Mouse (Mus musculus) heart, embryonic 14.5 days (tissue): ENCODE results near the gene Macf1. TPM values are rescaled to one million over a fixed set of nuclear protein-coding genes. Genes with fewer than 3 reads are reported as not detected.

ENCODE experiments used
- ATAC-seq: fragments of 200-750 bp; cut with Nextera tagmentation; 2 replicates; pipeline ENCODE4 v1.8.0; 2017; ENCODE audit warnings: low read depth, moderate TSS enrichment; ENCODE audit not compliant: insufficient number of reproducible peaks, insufficient read depth, low FRiP score
- H3K27ac ChIP-seq, 2 experiments: fragments of 200-500 bp in 1 of 2; fragments of 300-500 bp in 1 of 2; sonication (generic) in 1 of 2; replicated peaks in 1 of 2; 2 replicates each; pipeline ENCODE4 v1.5.1; 2012 to 2014; ENCODE audit warnings: low read depth in 2 of 2, low read length in 2 of 2, control low read depth in 1 of 2, mild to moderate bottlenecking in 1 of 2, mixed read lengths in 1 of 2; ENCODE audit not compliant: control insufficient read depth in 1 of 2, insufficient read depth in 1 of 2
- H3K27me3 ChIP-seq: fragments of 300-500 bp; sonication (generic); 2 replicates; pipeline ENCODE4 v1.6.1; 2014; ENCODE audit warnings: mild to moderate bottlenecking, low read length, control low read depth; ENCODE audit not compliant: control insufficient read depth, insufficient read depth
- H3K36me3 ChIP-seq: fragments of 300-500 bp; sonication (generic); 2 replicates; pipeline ENCODE4 v1.6.1; 2014; ENCODE audit warnings: mild to moderate bottlenecking, control low read depth, low read length, mixed read lengths; ENCODE audit not compliant: control insufficient read depth, insufficient read depth
- H3K4me1 ChIP-seq, 2 experiments: fragments of 200-500 bp in 1 of 2; fragments of 300-500 bp in 1 of 2; sonication (generic) in 1 of 2; 2 replicates each; pipeline ENCODE4 v1.6.1; 2012 to 2014; ENCODE audit warnings: low read length in 2 of 2, control low read depth in 1 of 2, mixed read lengths in 1 of 2; ENCODE audit not compliant: control insufficient read depth in 2 of 2, insufficient read depth in 2 of 2
- H3K4me2 ChIP-seq: fragments of 300-500 bp; sonication (generic); 2 replicates; pipeline ENCODE4 v1.6.1; 2014; ENCODE audit warnings: mild to moderate bottlenecking, low read length
- H3K4me3 ChIP-seq, 2 experiments: fragments of 200-500 bp in 1 of 2; fragments of 300-500 bp in 1 of 2; sonication (generic) in 1 of 2; 2 replicates each; pipeline ENCODE4 v1.5.1; 2012 to 2014; ENCODE audit warnings: low read length in 2 of 2, mild to moderate bottlenecking in 2 of 2, control low read depth in 1 of 2, low read depth in 1 of 2, moderate library complexity in 1 of 2; ENCODE audit not compliant: control insufficient read depth in 1 of 2, insufficient read depth in 1 of 2
- H3K9ac ChIP-seq: fragments of 300-500 bp; sonication (generic); 2 replicates; pipeline ENCODE4 v1.6.1; 2014; ENCODE audit warnings: mild to moderate bottlenecking, low read length
- H3K9me3 ChIP-seq: fragments of 300-500 bp; sonication (generic); 2 replicates; pipeline ENCODE4 v1.6.1; 2016; ENCODE audit warnings: low read length, control low read depth; ENCODE audit not compliant: control insufficient read depth
- WGBS: fragments of 180-500 bp; shearing (Covaris S2); extraction: QIAGEN DNeasy Blood & Tissue Kit; methylation state at CpG from one replicate; pipeline ENCODE4 v1.1.7; 2014; 5-methylcytosine and 5-hydroxymethylcytosine counted together
- polyA plus RNA-seq: library from polyadenylated mRNA; unstranded; fragments of >200 nt; fragmentation: Nextera tagmentation; extraction: Ambion mirVana; gene quantifications from 2 replicates; pipeline ENCODE4 v1.2.1, GENCODE M21; 2014

Gene Macf1
- polyA plus RNA-seq, 1 experiment from 2014 or later, result 107 TPM

- 29% methylated on average over 8 of the region's 8 CpGs for WGBS
- Histone ChIP-seq H3K9ac (no peak overlapping the region), H3K4me2 (no peak overlapping the region), H3K27me3 (no peaks in the 10 kb centered on the region), H3K36me3 (peaks cover 97% of the 10 kb centered on the region), H3K4me3 (no peak overlapping the region), H3K27ac (peak overlapping the region; percentile 78 to 83), H3K4me1 (peaks cover 6 to 32% of the 10 kb centered on the region in 2 experiments), H3K9me3 (no peaks in the 10 kb centered on the region)
- ATAC-seq, result peak; percentile 56
These were observed 223.4 kb downstream of the Macf1 start for GRCm38 (mm10) chr4:123460595-123461272.

- Histone ChIP-seq H3K9ac (no peak overlapping the region), H3K27ac (peak overlapping the region; percentile 42 to 71; a peak in 2 of 4 replicates), H3K4me2 (peak overlapping the region; percentile 7; the same call in 1 of the 2 replicates), H3K4me1 (peaks cover 6 to 26% of the 10 kb centered on the region in 2 experiments), H3K4me3 (no peak overlapping the region), H3K27me3 (no peaks in the 10 kb centered on the region), H3K36me3 (peaks cover 87% of the 10 kb centered on the region), H3K9me3 (no peaks in the 10 kb centered on the region)
- peak; percentile 89 for ATAC-seq
- 30% methylated on average over 7 of the region's 7 CpGs for WGBS
These were observed 229.1 kb downstream of the Macf1 start for GRCm38 (mm10) chr4:123454871-123455640.

GRCm38 (mm10) chr4:123453729-123454128 lies 230.4 kb downstream of the Macf1 start:
- WGBS, result 86% methylated on average over 1 of the region's 1 CpGs
- Histone ChIP-seq H3K27ac (no peak overlapping the region), H3K36me3 (peaks cover 88% of the 10 kb centered on the region), H3K4me2 (no peak overlapping the region), H3K9me3 (no peaks in the 10 kb centered on the region), H3K9ac (no peak overlapping the region), H3K4me3 (no peak overlapping the region), H3K27me3 (no peaks in the 10 kb centered on the region), H3K4me1 (peaks cover 4 to 19% of the 10 kb centered on the region in 2 experiments)
- no peak for ATAC-seq

GRCm38 (mm10) chr4:123451991-123452390 lies 232.2 kb downstream of the Macf1 start:
- Histone ChIP-seq H3K27ac (no peak overlapping the region), H3K9ac (no peak overlapping the region), H3K9me3 (no peaks in the 10 kb centered on the region), H3K36me3 (peaks cover 88% of the 10 kb centered on the region), H3K4me1 (peaks cover 6 to 19% of the 10 kb centered on the region in 2 experiments), H3K27me3 (no peaks in the 10 kb centered on the region), H3K4me3 (no peak overlapping the region), H3K4me2 (no peak overlapping the region)
- no peak for ATAC-seq
- 80% methylated on average over 3 of the region's 3 CpGs for WGBS

GRCm38 (mm10) chr4:123449304-123449703 lies 234.9 kb downstream of the Macf1 start:
- H3K27me3 ChIP-seq, result no peaks in the 10 kb centered on the region
- no peak for ATAC-seq

GRCm38 (mm10) chr4:123448015-123448414 lies 236.1 kb downstream of the Macf1 start:
- H3K4me3 ChIP-seq, result no peak overlapping the region
- 89% methylated on average over 2 of the region's 2 CpGs for WGBS
- peaks cover 4 to 14% of the 10 kb centered on the region in 2 experiments for H3K4me1 ChIP-seq
- H3K27ac ChIP-seq, result no peak overlapping the region; a peak in 1 of 4 replicates
- no peak overlapping the region for H3K4me2 ChIP-seq
- ATAC-seq, result no peak
- H3K27me3 ChIP-seq, result no peaks in the 10 kb centered on the region
- no peak overlapping the region for H3K9ac ChIP-seq
- no peaks in the 10 kb centered on the region for H3K9me3 ChIP-seq
- peaks cover 87% of the 10 kb centered on the region for H3K36me3 ChIP-seq

More at GRCm38 (mm10) chr4:123449304-123449703, 234.9 kb downstream of the Macf1 start:
- Histone ChIP-seq H3K36me3 (peaks cover 84% of the 10 kb centered on the region), H3K9me3 (no peaks in the 10 kb centered on the region), H3K4me3 (no peak overlapping the region), H3K4me1 (peaks cover 4 to 15% of the 10 kb centered on the region in 2 experiments), H3K4me2 (no peak overlapping the region), H3K9ac (no peak overlapping the region), H3K27ac (no peak overlapping the region)

GRCm38 (mm10) chr4:123447251-123447650 lies 236.9 kb downstream of the Macf1 start:
- Histone ChIP-seq H3K27ac (peak overlapping the region in 1 of 2 experiments; percentile 53; a peak in 2 of 4 replicates), H3K9ac (no peak overlapping the region), H3K4me3 (no peak overlapping the region), H3K4me2 (no peak overlapping the region), H3K4me1 (peaks cover 4 to 14% of the 10 kb centered on the region in 2 experiments), H3K9me3 (no peaks in the 10 kb centered on the region), H3K27me3 (no peaks in the 10 kb centered on the region), H3K36me3 (peaks cover 86% of the 10 kb centered on the region)
- no peak for ATAC-seq
- WGBS, result 27% methylated on average over 3 of the region's 3 CpGs
